Mouse (Mus musculus): ENCODE results near the gene 2310033P09Rik. TPM values are rescaled to one million over a fixed set of nuclear protein-coding genes. Genes with fewer than 3 reads are reported as not detected.
A peak's percentile ranks its signal among the peaks of the same experiment; 100 is the strongest.
"Not testable (repeated sequence)": the region's sequence is repeated elsewhere in the genome, so short reads cannot be mapped to it uniquely, and the experiment has no call there.

The 2310033P09Rik gene
- total RNA-seq, 4 experiments from 2014 or later: 19.1 to 24.6 (median 20.4) TPM

DNA sequence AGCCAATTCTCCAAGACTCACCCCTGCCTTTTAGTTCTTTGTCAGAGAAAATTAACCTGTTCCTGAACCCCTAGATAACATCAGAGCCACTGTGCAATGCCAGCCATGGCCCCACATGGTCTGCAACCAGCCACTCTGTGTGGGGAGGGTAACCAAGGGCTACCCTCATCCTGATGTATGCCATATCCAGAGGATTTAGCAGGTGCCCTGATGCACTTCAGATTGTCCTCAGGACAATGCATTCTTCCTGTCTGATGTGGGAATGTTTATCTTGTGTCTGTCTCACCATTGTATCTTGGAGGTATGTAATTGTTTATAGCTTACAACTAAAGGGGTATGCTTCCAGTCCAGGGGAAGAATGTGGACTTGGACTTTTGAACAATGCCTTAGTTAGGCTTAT lies 11.9 kb upstream of the 2310033P09Rik start:
- no peak for DNase-seq (ENCODE audit: low spot score in 2 of 2)

GRCm38 (mm10) chr11:59201216-59202002 lies 6.7 kb upstream of the 2310033P09Rik start:
- DNase-seq (ENCODE audit: low spot score in 2 of 2): no peak

GRCm38 (mm10) chr11:59202081-59202995 lies 5.8 kb upstream of the 2310033P09Rik start, which contains the start of gene Mrpl55:
Gene Mrpl55 (plus strand): TSS chr11:59202486.
- peak; percentile 86 to 89 for DNase-seq (ENCODE audit: low spot score in 2 of 2)

DNA sequence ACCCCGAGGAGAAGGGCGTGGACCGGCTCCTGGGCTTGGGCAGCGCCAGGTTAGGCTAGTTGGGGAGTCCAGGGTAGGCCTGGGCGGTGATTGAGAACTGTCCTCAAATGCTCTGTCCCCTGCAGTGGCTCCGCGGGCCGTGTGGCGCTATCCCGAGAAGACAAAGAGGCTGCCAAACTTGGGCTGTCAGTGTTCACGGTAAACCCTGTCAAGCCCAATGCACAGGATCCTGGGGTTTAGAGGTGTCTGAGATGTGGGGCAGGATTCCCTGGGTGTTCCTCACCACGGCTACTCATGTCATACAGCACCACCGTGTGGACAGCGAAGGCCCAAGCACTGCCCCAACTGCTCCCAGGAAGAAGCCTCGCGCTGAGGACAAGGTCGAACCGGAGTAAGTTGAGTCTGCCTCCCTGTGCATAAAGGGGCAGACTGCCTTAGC lies 901 bp downstream of the 2310033P09Rik start:
- DNase-seq (ENCODE audit: low spot score in 2 of 2): no peak

DNA sequence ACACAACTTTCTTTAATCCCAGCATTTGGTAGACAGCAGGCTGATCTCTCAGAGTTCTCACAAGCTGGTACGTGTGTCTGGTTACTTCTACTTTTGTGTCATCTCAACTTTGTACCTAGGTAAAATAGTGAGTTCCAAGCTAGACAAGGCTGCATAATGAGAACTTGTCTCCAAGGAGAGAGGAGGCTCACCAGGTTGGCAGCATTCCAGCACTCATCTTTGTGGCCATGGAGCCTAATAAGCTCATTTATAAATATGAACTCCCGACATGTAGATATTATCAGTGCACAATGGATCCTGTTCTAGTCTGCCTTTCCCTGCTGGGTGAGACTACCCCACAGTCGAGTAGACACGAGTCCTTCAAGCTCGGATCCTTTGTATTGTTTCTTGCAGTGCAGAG lies 1.5 kb downstream of the 2310033P09Rik start:
- no peak for DNase-seq (ENCODE audit: low spot score in 2 of 2)

DNA sequence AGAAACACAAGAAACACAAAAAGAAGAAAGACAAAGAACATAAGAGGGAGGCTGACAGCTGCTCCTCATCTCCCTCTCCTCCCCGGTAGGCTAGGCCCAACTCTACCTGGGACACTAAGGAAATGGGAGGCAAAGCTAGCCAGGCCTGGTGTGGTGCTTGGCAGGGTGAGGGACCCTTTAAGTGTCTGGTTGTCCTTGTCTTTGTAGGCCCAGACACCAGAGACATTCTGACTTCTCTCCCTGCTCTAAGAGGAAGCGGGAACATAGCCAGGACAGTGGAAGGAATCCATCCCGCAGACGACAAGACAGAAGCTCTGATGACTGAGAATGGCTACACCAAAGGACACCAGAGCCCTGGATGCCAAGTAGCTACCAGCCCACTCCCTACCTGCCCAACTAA lies 1.9 kb downstream of the 2310033P09Rik start:
- DNase-seq (ENCODE audit: low spot score in 2 of 2): no peak

DNA sequence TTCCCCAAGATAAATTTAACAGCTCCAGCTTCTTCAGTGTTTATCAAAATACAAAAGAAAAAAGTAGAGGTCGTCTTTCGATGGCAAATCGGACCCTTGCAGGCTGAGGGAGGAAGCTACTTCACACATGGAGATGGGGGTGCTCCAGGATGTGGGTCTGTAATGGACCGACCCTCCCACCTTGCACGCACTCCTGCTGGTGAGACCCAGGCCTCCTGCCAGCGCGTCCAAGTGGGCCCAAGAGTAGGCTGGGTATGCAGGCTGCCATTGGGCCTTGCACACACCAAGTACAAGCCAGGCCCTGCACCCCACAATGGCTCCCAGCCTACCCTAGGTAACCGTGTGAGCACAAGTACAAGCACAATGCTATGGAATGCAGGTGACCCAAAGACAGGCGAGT lies 3.4 kb downstream of the 2310033P09Rik start:
- DNase-seq (ENCODE audit: low spot score in 2 of 2): not testable (repeated sequence)

DNA sequence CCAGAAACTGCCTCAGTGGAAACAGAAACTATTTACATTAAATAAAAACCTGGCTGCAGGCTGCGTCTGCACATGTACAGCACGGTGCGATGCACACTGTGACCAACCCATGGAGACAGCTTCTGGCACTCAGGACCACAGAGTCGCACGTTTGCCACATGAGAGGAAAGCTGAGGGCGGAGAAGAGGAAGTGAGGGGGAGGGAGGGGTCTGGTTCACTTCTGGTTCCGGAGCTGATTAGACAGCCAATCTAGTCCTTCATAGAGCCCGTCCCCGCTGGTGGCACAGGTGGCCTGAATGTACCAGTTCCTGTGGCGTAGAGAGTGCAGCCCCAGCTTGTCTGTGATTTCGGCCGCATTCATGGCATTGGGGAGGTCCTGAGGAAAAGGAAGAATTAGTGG lies 4.2 kb downstream of the 2310033P09Rik start:
- not testable (repeated sequence) for DNase-seq (ENCODE audit: low spot score in 2 of 2)

- no peak for DNase-seq (ENCODE audit: low spot score in 2 of 2)
Observed at GRCm38 (mm10) chr11:59212892-59213494, 4.9 kb downstream of the 2310033P09Rik start.

GRCm38 (mm10) chr11:59216955-59217354 lies 8.8 kb downstream of the 2310033P09Rik start:
- DNase-seq (ENCODE audit: low spot score in 2 of 2): no peak

GRCm38 (mm10) chr11:59218389-59218998 lies 10.4 kb downstream of the 2310033P09Rik start:
- no peak for DNase-seq (ENCODE audit: low spot score in 2 of 2)

DNA sequence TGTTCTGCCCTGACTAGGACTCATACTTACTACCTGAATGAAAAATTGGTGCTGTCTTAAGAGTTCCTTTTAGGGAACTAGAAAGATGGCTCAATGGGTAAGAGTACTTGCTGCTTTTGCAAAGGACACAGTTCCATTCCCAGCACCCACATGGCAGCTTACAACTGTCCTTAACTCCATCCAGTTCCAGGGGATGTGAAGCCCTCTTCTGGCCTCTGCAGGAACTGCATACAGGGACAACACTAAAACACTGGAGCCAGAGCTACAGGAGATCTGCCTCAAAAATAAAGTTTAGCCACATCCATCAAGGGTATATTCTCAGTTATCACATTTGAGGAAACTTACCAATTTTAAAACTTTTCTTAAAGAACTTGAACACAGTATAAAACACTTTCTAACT lies 10.9 kb downstream of the 2310033P09Rik start:
- no peak for DNase-seq (ENCODE audit: low spot score in 2 of 2)

GRCm38 (mm10) chr11:59221604-59222003 lies 13.5 kb downstream of the 2310033P09Rik start:
- no peak for DNase-seq (ENCODE audit: low spot score in 2 of 2)

DNA sequence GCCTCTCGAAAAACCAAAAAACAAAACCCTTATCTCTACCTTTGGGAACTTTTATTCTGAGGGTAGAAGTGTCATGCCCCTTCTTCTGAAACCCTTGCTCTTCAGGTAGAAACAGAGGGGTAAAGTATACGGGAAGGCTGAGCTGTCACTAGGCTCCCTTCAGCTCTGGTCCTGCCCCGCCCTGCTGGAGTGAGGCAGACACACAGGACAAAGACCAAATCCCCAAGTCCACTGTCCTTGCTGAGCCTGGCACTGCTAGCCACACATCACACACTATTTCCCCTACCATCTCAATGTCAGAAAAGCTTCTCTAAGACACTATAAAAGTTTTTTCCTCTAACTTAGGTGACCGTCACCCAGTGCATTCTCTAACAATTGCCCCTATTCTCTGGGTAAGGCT lies 14.2 kb downstream of the 2310033P09Rik start:
- DNase-seq (ENCODE audit: low spot score in 2 of 2): no peak

GRCm38 (mm10) chr11:59224025-59224424 lies 15.9 kb downstream of the 2310033P09Rik start:
- no peak for DNase-seq (ENCODE audit: low spot score in 2 of 2)

DNA sequence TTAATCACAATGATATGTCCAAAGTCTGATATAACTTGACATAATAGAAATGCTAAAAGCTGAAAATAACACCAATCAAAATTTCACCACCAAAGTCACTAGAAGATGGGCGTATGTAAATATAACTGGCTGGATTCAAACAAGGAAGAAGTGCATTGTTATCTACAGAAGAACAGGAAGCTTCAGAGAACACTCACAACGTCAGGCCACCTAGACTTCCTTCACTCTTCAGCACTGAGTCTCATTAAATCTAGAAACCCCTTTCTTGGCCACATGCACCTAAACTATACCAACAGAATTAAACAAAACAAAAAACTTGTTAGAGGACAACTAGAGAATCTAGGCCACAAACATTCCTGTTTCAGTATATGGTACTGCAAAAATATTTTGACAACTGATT lies 16.3 kb downstream of the 2310033P09Rik start:
- no peak for DNase-seq (ENCODE audit: low spot score in 2 of 2)

GRCm38 (mm10) chr11:59225167-59225566 lies 17.0 kb downstream of the 2310033P09Rik start:
- DNase-seq (ENCODE audit: low spot score in 2 of 2): no peak

GRCm38 (mm10) chr11:59226251-59226650 lies 18.1 kb downstream of the 2310033P09Rik start:
- DNase-seq (ENCODE audit: low spot score in 2 of 2): no peak

DNA sequence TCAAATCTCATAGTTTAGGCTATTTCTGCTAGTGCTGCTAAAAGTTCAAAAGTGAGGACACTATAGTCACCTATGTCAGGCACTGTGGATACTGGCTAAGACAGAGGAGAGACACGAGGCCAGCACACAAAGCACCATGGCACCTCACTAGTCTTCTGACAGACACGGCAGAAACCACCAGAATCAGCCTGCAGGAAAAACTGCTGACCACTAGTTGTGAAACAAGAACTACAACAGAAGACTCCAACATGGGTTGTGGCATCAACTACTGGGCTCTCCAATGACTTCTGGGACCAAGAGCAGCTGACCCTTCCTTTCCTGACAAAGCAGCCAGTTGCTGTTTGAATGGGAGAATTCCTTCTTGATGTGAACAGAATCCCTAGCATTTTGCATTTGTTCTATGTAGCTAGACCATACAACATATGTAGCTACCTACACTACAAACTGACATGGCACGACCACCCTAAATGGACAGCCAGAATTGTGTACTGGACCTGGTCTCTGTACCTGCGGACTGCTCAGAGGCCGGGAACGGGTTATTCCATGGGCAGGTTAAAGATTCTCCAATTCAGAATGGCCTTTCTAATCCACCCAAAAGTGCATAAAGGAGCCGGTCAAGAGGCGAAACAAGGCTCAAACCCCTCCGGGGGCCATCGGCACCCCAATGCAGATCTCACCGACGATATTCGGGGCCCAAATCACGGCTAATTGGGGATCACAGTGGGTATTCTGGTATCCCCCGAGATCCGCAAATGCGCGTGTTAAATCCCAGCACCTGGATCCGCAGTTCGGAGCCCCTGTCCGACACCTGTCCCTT lies 18.9 kb downstream of the 2310033P09Rik start:
- DNase-seq (ENCODE audit: low spot score in 2 of 2): no peak

GRCm38 (mm10) chr11:59227604-59228121 lies 19.5 kb downstream of the 2310033P09Rik start:
- DNase-seq (ENCODE audit: low spot score in 2 of 2): no peak

Measured in left cerebral cortex, adult 8-10 months (tissue).